In genomic region chr12:70884973-70885372, GRCm38 (mm10) we compare ENCODE assay signal across 18 mouse cellular contexts.
"Had no signal": no experiment of that assay in that cellular context is flagged by ENCODE, and none has a peak within 500 bp of the region (broad histone marks: within the 10 kb centered on the region; RNA-seq: fewer than 3 reads in every experiment).

No protein-coding gene starts in this region.

- H3K4me2 ChIP-seq: lung, embryonic 14.5 days; midbrain, embryonic 12.5 days; neural tube, embryonic 13.5 days; neural tube, embryonic 15.5 days had no signal

- H3K9ac ChIP-seq: liver, embryonic 14.5 days; lung, embryonic 14.5 days; midbrain, embryonic 12.5 days; neural tube, embryonic 13.5 days; neural tube, embryonic 15.5 days had no signal

- DNase-seq: lung, adult 18-20 months; lung, embryonic 14.5 days; lung, postnatal 14 days; lung, postnatal 4 days; midbrain, embryonic 14.5 days; retina, postnatal 1 day; right cerebral cortex, adult 18-20 months; right cerebral cortex, postnatal 14 days; thymus, adult 18-20 months; thymus, postnatal 14 days; thymus, postnatal 36 days had no signal

- ATAC-seq: midbrain, embryonic 16.5 days had no signal

- H3K4me3 ChIP-seq: midbrain, embryonic 10.5 days; midbrain, embryonic 12.5 days; myocyte; neural tube, embryonic 13.5 days; neural tube, embryonic 15.5 days had no signal

- H3K27ac ChIP-seq: liver, embryonic 14.5 days; midbrain, embryonic 10.5 days; midbrain, embryonic 12.5 days; neural tube, embryonic 13.5 days; neural tube, embryonic 15.5 days had no signal

- H3K4me1 ChIP-seq: midbrain, embryonic 12.5 days had no signal

- H3K9me3 ChIP-seq: midbrain, embryonic 10.5 days; midbrain, embryonic 12.5 days; neural tube, embryonic 13.5 days; neural tube, embryonic 15.5 days had no signal

- H3K27me3 ChIP-seq: neural tube, embryonic 13.5 days; neural tube, embryonic 15.5 days had no signal
